Mouse (Mus musculus): ENCODE measurements around the gene Cavin2. TPM values are rescaled to one million over a fixed set of nuclear protein-coding genes. Genes with fewer than 3 reads are reported as not detected.
A peak's percentile ranks its signal among the peaks of the same experiment; 100 is the strongest.

The Cavin2 gene
- polyA plus RNA-seq (2015; fragmentation: Nextera tagmentation; extraction: Ambion mirVana) = 23.5 and 29.9 TPM in 2 replicates

GRCm38 (mm10) chr1:51288755-51289619 is at the start of gene Cavin2:
Gene Cavin2, plus strand, starts transcription at chr1:51289126.
- peak within 1 kb of the TSS; percentile 43 for H3K4me2 ChIP-seq
- peak within 1 kb of the TSS; percentile 51 for H3K9ac ChIP-seq
- H3K4me1 ChIP-seq (replicated peaks) = no peaks in the 10 kb centered on the region
- no peaks in the 10 kb centered on the region for H3K36me3 ChIP-seq
- peak within 1 kb of the TSS; percentile 44 for H3K4me3 ChIP-seq (replicated peaks)
- DNase-seq (no peak), ATAC-seq (ENCODE audit: low read depth) (peak; percentile 64)
- no peaks in the 10 kb centered on the region for H3K9me3 ChIP-seq (replicated peaks)
- H3K27ac ChIP-seq = peak within 1 kb of the TSS; percentile 73
- 41% methylated on average over 17 of the region's 17 CpGs for WGBS (ENCODE audit: insufficient replicate concordance)
- no peaks in the 10 kb centered on the region for H3K27me3 ChIP-seq

- WGBS (ENCODE audit: insufficient replicate concordance) = 58% methylated on average over 3 of the region's 3 CpGs
- Histone ChIP-seq H3K36me3 (no peaks in the 10 kb centered on the region), H3K27ac (no peak overlapping the region), H3K4me3 (replicated peaks) (no peak overlapping the region), H3K27me3 (no peaks in the 10 kb centered on the region), H3K4me2 (no peak overlapping the region), H3K9me3 (replicated peaks) (no peaks in the 10 kb centered on the region), H3K9ac (no peak overlapping the region), H3K4me1 (replicated peaks) (no peaks in the 10 kb centered on the region)
- no peak for DNase-seq
- no peak for ATAC-seq (ENCODE audit: low read depth)
These were observed 47.5 kb upstream of the Cavin2 start for GRCm38 (mm10) chr1:51241311-51241986.

- Histone ChIP-seq H3K27ac (no peak overlapping the region), H3K4me2 (no peak overlapping the region), H3K4me1 (replicated peaks) (no peaks in the 10 kb centered on the region), H3K27me3 (no peaks in the 10 kb centered on the region), H3K36me3 (no peaks in the 10 kb centered on the region), H3K9me3 (replicated peaks) (no peaks in the 10 kb centered on the region), H3K4me3 (replicated peaks) (no peak overlapping the region), H3K9ac (no peak overlapping the region)
- WGBS (ENCODE audit: insufficient replicate concordance) = 68% methylated on average over 3 of the region's 3 CpGs
- DNase-seq (no peak), ATAC-seq (ENCODE audit: low read depth) (no peak)
These were observed 45.6 kb upstream of the Cavin2 start for GRCm38 (mm10) chr1:51243294-51243693.

GRCm38 (mm10) chr1:51243869-51244268 is 45.1 kb upstream of the Cavin2 start:
- no peaks in the 10 kb centered on the region for H3K27me3 ChIP-seq
- WGBS (ENCODE audit: insufficient replicate concordance) = 57% methylated on average over 3 of the region's 3 CpGs
- H3K27ac ChIP-seq = no peak overlapping the region
- no peak overlapping the region for H3K4me2 ChIP-seq
- H3K36me3 ChIP-seq = no peaks in the 10 kb centered on the region
- no peak overlapping the region for H3K4me3 ChIP-seq (replicated peaks)
- H3K9ac ChIP-seq = no peak overlapping the region
- no peak for ATAC-seq (ENCODE audit: low read depth)
- H3K9me3 ChIP-seq (replicated peaks) = no peaks in the 10 kb centered on the region
- DNase-seq = no peak
- no peaks in the 10 kb centered on the region for H3K4me1 ChIP-seq (replicated peaks)

- Histone ChIP-seq H3K4me1 (replicated peaks) (no peaks in the 10 kb centered on the region), H3K27me3 (no peaks in the 10 kb centered on the region), H3K9ac (no peak overlapping the region), H3K4me2 (no peak overlapping the region), H3K36me3 (no peaks in the 10 kb centered on the region), H3K27ac (no peak overlapping the region), H3K4me3 (replicated peaks) (no peak overlapping the region), H3K9me3 (replicated peaks) (no peaks in the 10 kb centered on the region)
- DNase-seq (no peak), ATAC-seq (ENCODE audit: low read depth) (no peak)
- WGBS (ENCODE audit: insufficient replicate concordance) = 33% methylated on average over 3 of the region's 3 CpGs
These were observed 43.5 kb upstream of the Cavin2 start for GRCm38 (mm10) chr1:51245381-51245780.

- no peak overlapping the region for H3K4me2 ChIP-seq
- H3K9me3 ChIP-seq (replicated peaks) = no peaks in the 10 kb centered on the region
- WGBS (ENCODE audit: insufficient replicate concordance) = 73% methylated on average over 5 of the region's 5 CpGs
- no peaks in the 10 kb centered on the region for H3K27me3 ChIP-seq
- no peaks in the 10 kb centered on the region for H3K36me3 ChIP-seq
- ATAC-seq (ENCODE audit: low read depth) (no peak), DNase-seq (no peak)
- no peak overlapping the region for H3K4me3 ChIP-seq (replicated peaks)
- no peaks in the 10 kb centered on the region for H3K4me1 ChIP-seq (replicated peaks)
- H3K9ac ChIP-seq = no peak overlapping the region
- no peak overlapping the region for H3K27ac ChIP-seq
These were observed 38.6 kb upstream of the Cavin2 start for GRCm38 (mm10) chr1:51250302-51250701.

GRCm38 (mm10) chr1:51265118-51265800 is 23.7 kb upstream of the Cavin2 start:
- H3K27me3 ChIP-seq = no peaks in the 10 kb centered on the region
- H3K9me3 ChIP-seq (replicated peaks) = no peaks in the 10 kb centered on the region
- H3K4me1 ChIP-seq (replicated peaks) = no peaks in the 10 kb centered on the region
- 0 out of 2 replicates have a peak, but pooled peaks have one; percentile 23 for ATAC-seq (ENCODE audit: low read depth)
- WGBS (ENCODE audit: insufficient replicate concordance) = 31% methylated on average over 5 of the region's 5 CpGs
- no peak overlapping the region for H3K9ac ChIP-seq
- H3K27ac ChIP-seq = no peak overlapping the region
- no peak overlapping the region for H3K4me2 ChIP-seq
- H3K4me3 ChIP-seq (replicated peaks) = no peak overlapping the region
- no peak for DNase-seq
- no peaks in the 10 kb centered on the region for H3K36me3 ChIP-seq

GRCm38 (mm10) chr1:51265926-51266325 is 23.0 kb upstream of the Cavin2 start:
- H3K36me3 ChIP-seq = no peaks in the 10 kb centered on the region
- DNase-seq (no peak), ATAC-seq (ENCODE audit: low read depth) (peak; percentile 51)
- no peaks in the 10 kb centered on the region for H3K9me3 ChIP-seq (replicated peaks)
- no peak overlapping the region for H3K4me3 ChIP-seq (replicated peaks)
- no peaks in the 10 kb centered on the region for H3K27me3 ChIP-seq
- 29% methylated on average over 2 of the region's 2 CpGs for WGBS (ENCODE audit: insufficient replicate concordance)
- H3K27ac ChIP-seq = no peak overlapping the region
- no peaks in the 10 kb centered on the region for H3K4me1 ChIP-seq (replicated peaks)
- H3K9ac ChIP-seq = no peak overlapping the region
- H3K4me2 ChIP-seq = no peak overlapping the region

- H3K27me3 ChIP-seq = no peaks in the 10 kb centered on the region
- H3K9me3 ChIP-seq (replicated peaks) = no peaks in the 10 kb centered on the region
- H3K4me2 ChIP-seq = no peak overlapping the region
- no peaks in the 10 kb centered on the region for H3K36me3 ChIP-seq
- no peaks in the 10 kb centered on the region for H3K4me1 ChIP-seq (replicated peaks)
- ATAC-seq (ENCODE audit: low read depth) (no peak), DNase-seq (no peak)
- H3K27ac ChIP-seq = peak overlapping the region; percentile 53; the same call in 1 of the 2 replicates
- no peak overlapping the region for H3K4me3 ChIP-seq (replicated peaks)
- no peak overlapping the region for H3K9ac ChIP-seq
- 57% methylated on average over 5 of the region's 5 CpGs for WGBS (ENCODE audit: insufficient replicate concordance)
These were observed 21.8 kb upstream of the Cavin2 start for GRCm38 (mm10) chr1:51267125-51267524.

- no peak overlapping the region for H3K9ac ChIP-seq
- no peaks in the 10 kb centered on the region for H3K27me3 ChIP-seq
- H3K4me2 ChIP-seq = no peak overlapping the region
- H3K36me3 ChIP-seq = no peaks in the 10 kb centered on the region
- DNase-seq = no peak
- H3K4me1 ChIP-seq (replicated peaks) = no peaks in the 10 kb centered on the region
- H3K27ac ChIP-seq = no peak overlapping the region
- ATAC-seq (ENCODE audit: low read depth) = no peak
- no peaks in the 10 kb centered on the region for H3K9me3 ChIP-seq (replicated peaks)
- no peak overlapping the region for H3K4me3 ChIP-seq (replicated peaks)
- WGBS (ENCODE audit: insufficient replicate concordance) = 71% methylated on average over 2 of the region's 2 CpGs
These were observed 20.7 kb upstream of the Cavin2 start for GRCm38 (mm10) chr1:51268225-51268624.

GRCm38 (mm10) chr1:51270196-51270935 is 18.6 kb upstream of the Cavin2 start:
- 60% methylated on average over 5 of the region's 5 CpGs for WGBS (ENCODE audit: insufficient replicate concordance)
- Histone ChIP-seq H3K4me3 (replicated peaks) (no peak overlapping the region), H3K9me3 (replicated peaks) (no peaks in the 10 kb centered on the region), H3K36me3 (no peaks in the 10 kb centered on the region), H3K4me1 (replicated peaks) (no peaks in the 10 kb centered on the region), H3K27ac (no peak overlapping the region), H3K27me3 (no peaks in the 10 kb centered on the region), H3K9ac (no peak overlapping the region), H3K4me2 (no peak overlapping the region)
- ATAC-seq (ENCODE audit: low read depth) (no peak), DNase-seq (no peak)
